Mouse (Mus musculus) liver, embryonic 14 days (tissue): ENCODE results near the gene Ldlrap1. TPM values are rescaled to one million over a fixed set of nuclear protein-coding genes. Genes with fewer than 3 reads are reported as not detected.

Source experiments
- polyA plus RNA-seq: library from polyadenylated mRNA; depleted of rRNA; stranded (reverse); fragments of >200 nt; gene quantifications from 2 replicates; pipeline ENCODE4 v1.2.3, GENCODE M21; 2012; rRNA removed

Gene Ldlrap1
- 7.7 and 10.5 TPM in 2 replicates for polyA plus RNA-seq

DNA sequence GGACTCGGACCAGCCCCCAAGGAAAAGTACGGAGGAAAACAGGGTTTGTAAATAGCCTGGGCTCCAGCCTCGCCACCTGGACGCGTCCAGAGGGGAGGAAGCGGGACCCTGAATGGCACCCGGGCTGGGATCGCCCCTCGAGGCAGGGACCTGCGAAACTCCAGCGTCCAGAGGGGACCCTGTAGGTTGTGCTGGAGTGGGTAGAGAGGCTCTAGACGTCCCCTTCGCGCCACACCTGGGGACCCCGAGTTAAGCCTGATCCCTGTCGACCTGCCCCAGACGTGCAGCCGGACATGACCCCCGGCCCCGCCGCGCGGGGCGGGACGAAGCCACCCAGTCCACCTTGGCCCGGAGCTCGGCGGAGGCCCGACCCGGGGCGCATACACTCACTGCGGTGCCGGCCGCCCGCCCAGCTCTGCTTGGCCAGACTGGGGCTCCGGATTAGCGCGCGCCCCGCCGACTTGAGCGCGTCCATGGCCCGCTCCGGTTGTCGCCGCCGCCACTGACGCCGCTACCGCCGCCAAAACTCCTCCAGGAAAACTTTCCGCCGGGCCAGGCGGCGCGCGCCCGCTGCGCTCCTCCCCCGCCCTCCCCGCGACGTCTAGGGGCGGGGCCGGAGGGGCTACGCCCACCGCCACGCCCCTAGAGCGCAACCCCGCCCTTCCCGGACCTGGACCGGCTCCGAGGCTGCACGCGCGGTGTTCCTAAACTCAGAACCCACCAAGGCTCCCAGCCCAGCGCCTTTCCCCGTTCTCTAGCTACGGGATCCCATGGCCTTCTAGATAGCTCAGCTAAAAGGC lies at the start of gene Ldlrap1:
Gene Ldlrap1, minus strand, starts transcription at position 599 of the 800 bp plus-strand sequence.

DNA sequence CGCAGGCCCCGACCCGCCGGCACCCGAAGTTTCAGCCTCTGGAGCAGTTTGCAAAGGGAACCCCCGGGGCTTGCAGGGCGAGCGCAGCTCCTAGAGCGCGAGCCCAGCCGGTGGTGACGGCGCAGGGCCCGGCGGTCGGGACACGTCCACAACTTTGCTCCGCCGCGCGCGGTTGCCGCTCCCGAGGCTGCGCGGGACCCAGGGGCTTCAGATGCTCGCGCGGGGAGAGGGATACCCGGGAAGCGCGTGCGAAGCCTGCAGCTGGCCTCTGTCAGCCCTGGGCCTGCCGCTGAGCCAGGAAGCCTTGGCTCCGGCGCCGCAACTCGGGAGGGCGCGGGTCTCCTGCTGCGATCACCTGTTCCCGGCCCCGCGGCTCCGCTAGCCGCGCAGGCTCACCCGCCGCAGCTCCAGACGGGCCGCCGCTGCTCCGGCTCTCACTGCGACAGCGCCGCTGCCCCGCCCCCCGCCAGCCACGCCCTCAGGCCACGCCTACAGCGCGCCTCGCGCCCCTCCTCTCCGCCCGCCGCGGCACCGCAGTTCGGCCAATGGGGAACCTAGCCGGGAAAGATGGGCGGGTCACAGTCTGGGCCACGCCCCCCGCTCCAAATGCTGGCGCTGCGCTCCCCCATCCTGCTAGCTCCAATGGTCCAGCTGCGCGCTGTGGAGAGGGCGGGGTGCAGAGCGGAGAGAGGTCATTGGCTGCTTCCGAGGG lies 63.8 kb downstream of the Ldlrap1 start, which contains the start of gene Man1c1:
Gene Man1c1, minus strand, starts transcription at position 456 of the 712 bp plus-strand sequence.

Other genes with a start within 250 kb of the Ldlrap1 start
- gene Mtfr1l, start 232.6 kb downstream of the Ldlrap1 start, polyA plus RNA-seq = 25.3 and 29.4 TPM in 2 replicates
- gene Selenon, start 215.9 kb downstream of the Ldlrap1 start, polyA plus RNA-seq = 3.4 and 4.1 TPM in 2 replicates
- gene Man1c1, start 63.7 kb downstream of the Ldlrap1 start, polyA plus RNA-seq = 1.4 and 1.7 TPM in 2 replicates
- gene Maco1, start 85.3 kb upstream of the Ldlrap1 start, polyA plus RNA-seq = 10.6 and 10.7 TPM in 2 replicates
- 199 and 266 TPM in 2 replicates for gene Rhd, start 96.5 kb upstream of the Ldlrap1 start, polyA plus RNA-seq
- gene Tmem50a, start 147.0 kb upstream of the Ldlrap1 start, polyA plus RNA-seq = 40.8 and 49.2 TPM in 2 replicates
- 202 and 233 TPM in 2 replicates for gene Rsrp1, start 155.6 kb upstream of the Ldlrap1 start, polyA plus RNA-seq
- 50.7 and 51.5 TPM in 2 replicates for gene Syf2, start 162.9 kb upstream of the Ldlrap1 start, polyA plus RNA-seq